Mouse (Mus musculus) spleen, adult 2 months (tissue): ENCODE measurements around the gene Chn2.

ENCODE experiments used
- CTCF ChIP-seq: fragments of 200-500 bp; IDR thresholded peaks from 2 replicates; pipeline ENCODE4 v1.5.1; 2011; ENCODE audit warnings: mild to moderate bottlenecking, inconsistent platforms; ENCODE audit not compliant: insufficient read depth, insufficient read length, insufficient replicate concordance; ENCODE audit errors: extremely low read depth
- POLR2A ChIP-seq: fragments of 200-500 bp; IDR thresholded peaks from 2 replicates; pipeline ENCODE4 v1.6.1; 2011; ENCODE audit warnings: low read depth, low read length, inconsistent platforms

- no peak for TF ChIP-seq CTCF
- TF ChIP-seq POLR2A = no peak
Observed at GRCm38 (mm10) chr6:54193631-54194305, 154.4 kb downstream of the Chn2 start.
